Mouse (Mus musculus) MEL (cell line): Measurements from ENCODE around the gene Prl7d1. TPM values are rescaled to one million over a fixed set of nuclear protein-coding genes. Genes with fewer than 3 reads are reported as not detected.
A peak's percentile ranks its signal among the peaks of the same experiment; 100 is the strongest.
"Not testable (repeated sequence)": the region's sequence is repeated elsewhere in the genome, so short reads cannot be mapped to it uniquely, and the experiment has no call there.

Experiments used
- DNase-seq: peaks from one replicate; pipeline ENCODE4 v3.0.0; 2011; ENCODE audit warnings: low read depth, low spot score
- H3K27ac ChIP-seq: 2 replicates; pipeline ENCODE4 v1.5.1; 2012; ENCODE audit warnings: low read depth, mild to moderate bottlenecking, control low read depth, low read length, moderate library complexity; ENCODE audit not compliant: control insufficient read depth
- H3K27me3 ChIP-seq, 2 experiments: fragments of 150-350 bp in 1 of 2; sonication (generic) in 1 of 2; 2 replicates each; pipeline ENCODE4 v1.6.1; 2012; ENCODE audit warnings: low read length in 2 of 2, mild to moderate bottlenecking in 2 of 2, improper control_type of control experiment in 1 of 2, moderate library complexity in 1 of 2; ENCODE audit not compliant: insufficient read depth in 2 of 2, control insufficient read depth in 1 of 2
- H3K36me3 ChIP-seq, 2 experiments: 2 replicates each; pipeline ENCODE4 v1.6.1; 2012 to 2014; ENCODE audit warnings: low read length in 2 of 2, improper control_type of control experiment in 1 of 2, inconsistent platforms in 1 of 2, mild to moderate bottlenecking in 1 of 2; ENCODE audit not compliant: insufficient read depth in 2 of 2, control insufficient read depth in 1 of 2
- H3K4me1 ChIP-seq, 2 experiments: fragments of 150-350 bp in 1 of 2; sonication (generic) in 1 of 2; 2 replicates each; pipeline ENCODE4 v1.6.1; 2012; ENCODE audit warnings: low read length in 2 of 2, improper control_type of control experiment in 1 of 2, mild to moderate bottlenecking in 1 of 2; ENCODE audit not compliant: insufficient read depth in 2 of 2, control insufficient read depth in 1 of 2
- H3K4me3 ChIP-seq, 2 experiments: fragments of 150-350 bp in 1 of 2; sonication (generic) in 1 of 2; 2 replicates each; pipeline ENCODE4 v1.5.1; 2012; ENCODE audit warnings: low read depth in 2 of 2, low read length in 2 of 2, mild to moderate bottlenecking in 2 of 2, moderate library complexity in 2 of 2, control low read depth in 1 of 2, improper control_type of control experiment in 1 of 2; ENCODE audit not compliant: control insufficient read depth in 1 of 2, insufficient read depth in 1 of 2
- H3K79me2 ChIP-seq: 2 replicates; pipeline ENCODE4 v1.6.1; 2012; ENCODE audit warnings: mild to moderate bottlenecking, low read length, moderate library complexity; ENCODE audit not compliant: control insufficient read depth, poor library complexity, insufficient read depth
- H3K9ac ChIP-seq: 2 replicates; pipeline ENCODE4 v1.6.1; 2012; ENCODE audit warnings: low read depth, mild to moderate bottlenecking, control low read depth, low read length, moderate library complexity; ENCODE audit not compliant: control insufficient read depth, poor library complexity, severe bottlenecking
- H3K9me3 ChIP-seq: fragments of 150-350 bp; sonication (generic); replicated peaks from 2 replicates; pipeline ENCODE4 v1.6.1; 2012; ENCODE audit warnings: mild to moderate bottlenecking, low read length, improper control_type of control experiment, moderate library complexity; ENCODE audit not compliant: insufficient read depth
- BHLHE40 ChIP-seq: IDR thresholded peaks from 2 replicates; pipeline ENCODE4 v1.6.1; 2012; ENCODE audit warnings: low read depth, mild to moderate bottlenecking, inconsistent platforms, low read length, improper control_type of control experiment, borderline replicate concordance
- CTCF ChIP-seq, 3 experiments: IDR thresholded peaks in 2 of 3; conservative IDR thresholded peaks in 1 of 3; 2 replicates each; pipeline ENCODE4 v1.5.1; 2011 to 2012; ENCODE audit warnings: low read length in 3 of 3, low read depth in 2 of 3, mild to moderate bottlenecking in 2 of 3, improper control_type of control experiment in 1 of 3, inconsistent platforms in 1 of 3, mixed read lengths in 1 of 3, moderate library complexity in 1 of 3; ENCODE audit not compliant: control insufficient read depth in 1 of 3, insufficient read depth in 1 of 3, poor library complexity in 1 of 3, severe bottlenecking in 1 of 3
- ELF1 ChIP-seq: IDR thresholded peaks from 2 replicates; pipeline ENCODE4 v1.6.1; 2014; ENCODE audit warnings: low read depth, mild to moderate bottlenecking, inconsistent platforms, low read length, improper control_type of control experiment, moderate library complexity
- ETS1 ChIP-seq: IDR thresholded peaks from 2 replicates; pipeline ENCODE4 v1.6.1; 2012; ENCODE audit warnings: low read depth, mild to moderate bottlenecking, inconsistent platforms, low read length, improper control_type of control experiment, moderate library complexity
- KAT2A ChIP-seq: conservative IDR thresholded peaks from 2 replicates; pipeline ENCODE4 v1.6.1; 2012; ENCODE audit warnings: low read depth, low read length, improper control_type of control experiment, inconsistent platforms
- MYC ChIP-seq: IDR thresholded peaks from 2 replicates; pipeline ENCODE4 v1.6.1; 2011; ENCODE audit warnings: low read depth, mild to moderate bottlenecking, low read length, improper control_type of control experiment, moderate library complexity
- POLR2AphosphoS2 ChIP-seq: IDR thresholded peaks from 2 replicates; pipeline ENCODE4 v1.6.1; 2011; ENCODE audit warnings: low read length, improper control_type of control experiment
- RCOR1 ChIP-seq: IDR thresholded peaks from 2 replicates; pipeline ENCODE4 v1.6.1; 2012; ENCODE audit warnings: low read depth, mild to moderate bottlenecking, inconsistent platforms, low read length, improper control_type of control experiment
- USF1 ChIP-seq: IDR thresholded peaks from 2 replicates; pipeline ENCODE4 v1.6.1; 2014; ENCODE audit warnings: low read depth, mild to moderate bottlenecking, inconsistent platforms, low read length, improper control_type of control experiment, moderate library complexity
- ZMIZ1 ChIP-seq: IDR thresholded peaks from 2 replicates; pipeline ENCODE4 v1.6.1; 2012; ENCODE audit warnings: low read depth, mild to moderate bottlenecking, inconsistent platforms, low read length, improper control_type of control experiment, moderate library complexity
- polyA plus RNA-seq, 2 experiments: library from polyadenylated mRNA; stranded (reverse) in 1 of 2; unstranded in 1 of 2; fragments of >175 nt in 1 of 2; fragments of >200 nt in 1 of 2; gene quantifications; 2 replicates each; pipeline versions ENCODE4 v1.2.1 to v1.2.4; 2012; ENCODE audit warnings: low replicate concordance in 2 of 2, low read depth in 1 of 2; ENCODE audit not compliant: insufficient read length in 2 of 2, insufficient read depth in 1 of 2, missing spikeins in 1 of 2
- total RNA-seq: library from RNA; depleted of rRNA; stranded (reverse); fragments of 300-350 nt; gene quantifications from 2 replicates; pipeline ENCODE4 v1.2.3, GENCODE M21; 2012

Gene Prl7d1
- total and polyA plus RNA-seq, 3 experiments = not detected

GRCm38 (mm10) chr13:27730286-27730959, 13.9 kb upstream of the Prl7d1 start:
- not testable (repeated sequence) for H3K27ac ChIP-seq, H3K27me3 ChIP-seq, H3K79me2 ChIP-seq, H3K36me3 ChIP-seq, H3K4me3 ChIP-seq, H3K4me1 ChIP-seq, H3K9ac ChIP-seq, H3K9me3 ChIP-seq
- peak; percentile 4 for DNase-seq

- not testable (repeated sequence) for H3K4me3 ChIP-seq, H3K27me3 ChIP-seq, DNase-seq, H3K36me3 ChIP-seq, H3K79me2 ChIP-seq, H3K9me3 ChIP-seq, H3K9ac ChIP-seq, H3K4me1 ChIP-seq, H3K27ac ChIP-seq
These were observed 8.5 kb upstream of the Prl7d1 start for GRCm38 (mm10) chr13:27725057-27725456.

GRCm38 (mm10) chr13:27706521-27706920, 10.0 kb downstream of the Prl7d1 start:
- TF ChIP-seq ETS1 = no peak
- no peak for TF ChIP-seq USF1
- TF ChIP-seq BHLHE40 = no peak
- TF ChIP-seq MYC = no peak
- no peak for TF ChIP-seq ZMIZ1
- TF ChIP-seq KAT2A = no peak
- no peak for TF ChIP-seq RCOR1
- TF ChIP-seq CTCF (IDR thresholded peaks at IDR 0.05 in 2 of 3, conservative IDR thresholded peaks at IDR 0.05 in 1 of 3; ENCODE audit: control insufficient read depth in 1 of 3, insufficient read depth in 1 of 3, low read depth in 2 of 3, low read length in 3 of 3, poor library complexity in 1 of 3, severe bottlenecking in 1 of 3) = no peak
- no peak for TF ChIP-seq ELF1
- no peak for TF ChIP-seq POLR2AphosphoS2
- H3K4me1 ChIP-seq = no peaks in the 10 kb centered on the region
- H3K27me3 ChIP-seq = no peaks in the 10 kb centered on the region
- H3K79me2 ChIP-seq = no peaks in the 10 kb centered on the region
- H3K36me3 ChIP-seq = no peaks in the 10 kb centered on the region
- H3K27ac ChIP-seq = no peak overlapping the region
- H3K9ac ChIP-seq = no peak overlapping the region
- H3K9me3 ChIP-seq = no peaks in the 10 kb centered on the region
- H3K4me3 ChIP-seq = no peak overlapping the region
- no peak for DNase-seq
